Mouse (Mus musculus): ENCODE measurements around the gene Gm12790. TPM values are rescaled to one million over a fixed set of nuclear protein-coding genes. Genes with fewer than 3 reads are reported as not detected.

Gene Gm12790
- not detected for total RNA-seq (2023)

DNA sequence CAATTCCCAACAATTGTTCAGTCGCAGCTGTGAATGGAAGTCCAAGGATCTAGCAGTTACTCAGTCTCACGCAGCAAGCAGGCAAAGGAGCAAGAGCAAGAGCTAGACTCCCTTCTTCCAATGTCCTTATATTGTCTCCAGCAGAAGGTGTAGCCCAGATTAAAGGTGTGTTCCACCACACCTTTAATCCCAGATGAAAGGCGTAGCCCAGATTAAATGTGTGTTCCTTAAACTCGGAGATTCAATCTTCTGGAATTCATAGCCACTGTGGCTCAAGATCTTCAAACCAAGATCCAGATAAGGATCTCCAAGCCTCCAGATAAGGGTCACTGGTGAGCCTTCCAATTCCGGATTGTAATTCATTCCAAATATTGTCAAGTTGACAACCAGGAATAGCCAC lies at the start of gene Gm12790:
TSS of gene Gm12790 (minus strand) at position 101 of the 400 bp plus-strand sequence.

DNA sequence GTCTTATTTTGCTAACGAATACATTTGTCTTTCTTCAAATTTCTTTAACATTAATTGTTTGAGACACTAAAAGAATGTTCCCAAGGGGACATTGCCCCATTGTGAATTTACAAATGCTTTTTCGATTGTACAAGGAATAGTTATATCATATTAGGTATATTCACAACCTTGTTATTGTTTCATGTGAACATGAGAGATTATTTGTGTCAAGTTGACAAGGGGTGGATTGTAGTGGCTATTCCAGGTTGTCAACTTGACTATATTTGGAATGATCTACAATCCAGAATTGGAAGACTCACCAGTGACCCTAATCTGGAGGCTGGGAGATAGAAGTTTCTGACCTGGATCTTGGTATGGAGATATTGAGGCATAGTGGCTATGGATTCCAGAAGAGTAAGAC lies 5.5 kb upstream of the Gm12790 start, which contains the start of gene Gm12789:
TSS of gene Gm12789 (plus strand) at position 301 of the 400 bp plus-strand sequence.

DNA sequence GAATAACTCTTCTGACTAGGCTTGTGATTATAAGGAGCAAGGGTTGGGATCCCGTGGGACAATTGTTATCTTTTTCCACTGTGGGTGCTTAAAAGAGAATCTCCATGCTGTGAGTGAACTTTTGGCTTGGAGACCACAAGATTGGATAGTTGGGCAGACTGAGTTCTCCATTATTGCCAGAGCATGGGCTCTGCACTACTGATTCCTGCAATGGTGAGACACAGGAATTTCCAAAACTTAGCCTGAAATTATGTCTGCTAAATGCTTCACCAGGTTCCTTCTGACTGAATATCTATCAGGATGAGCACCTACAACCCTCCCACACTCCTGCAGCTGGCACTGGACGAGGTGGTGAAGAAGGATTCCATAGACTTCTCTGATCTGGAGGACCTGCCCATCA lies 40.7 kb downstream of the Gm12790 start, which contains the start of gene Gm12794:
TSS of gene Gm12794 (plus strand) at position 301 of the 400 bp plus-strand sequence.

Other genes starting within 250 kb of the Gm12790 start
- gene B020004J07Rik, start 137.0 kb downstream of the Gm12790 start, total RNA-seq (2023) = not detected
- gene C130073F10Rik, start 87.3 kb downstream of the Gm12790 start, total RNA-seq (2023) = not detected
- not detected for gene Gm12800, start 71.9 kb downstream of the Gm12790 start, total RNA-seq (2023)
- gene Gm12794, start 40.6 kb downstream of the Gm12790 start, total RNA-seq (2023) = not detected
- not detected for gene Gm12789, start 5.6 kb upstream of the Gm12790 start, total RNA-seq (2023)
- gene Pde4b, start 106.5 kb upstream of the Gm12790 start, total RNA-seq (2023) = 166 TPM

Measured in CD4-positive naive resting alpha-beta T cell, adult 57 days (primary cell).